Mouse (Mus musculus): ENCODE results near the gene Topbp1.

Topbp1 gene

DNA sequence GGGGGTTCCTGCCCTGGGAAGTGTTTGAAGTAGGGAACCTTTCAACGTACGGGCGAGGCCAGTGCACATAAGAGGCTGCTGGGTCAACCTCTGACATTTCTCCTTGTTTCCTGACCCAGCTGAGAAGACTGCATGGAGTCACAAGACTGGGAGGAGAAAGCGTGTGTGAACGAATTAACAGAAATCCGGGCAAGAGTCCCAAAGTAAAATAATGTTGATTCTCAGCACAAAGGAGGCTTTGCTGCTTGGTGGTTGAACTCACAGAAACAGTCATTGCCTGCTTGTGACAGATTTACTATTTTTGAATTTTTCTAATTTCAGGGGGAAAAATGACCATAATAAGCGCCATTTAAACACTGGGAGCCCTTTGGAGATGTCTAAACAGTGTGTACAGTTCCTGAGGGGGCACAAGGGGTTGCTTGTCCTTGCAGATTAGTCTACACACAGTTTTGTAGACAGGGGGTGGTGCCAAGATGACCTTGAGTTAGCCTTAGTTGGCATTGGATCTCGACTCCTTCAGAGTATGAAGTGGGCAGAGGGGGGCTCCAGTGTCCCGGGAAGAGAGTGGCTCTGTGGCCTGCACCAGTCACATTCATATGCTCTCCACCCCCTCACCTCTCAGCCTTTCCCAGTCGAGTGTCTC is 82.1 kb downstream of the Topbp1 start:
- no peak for DNase-seq

DNA sequence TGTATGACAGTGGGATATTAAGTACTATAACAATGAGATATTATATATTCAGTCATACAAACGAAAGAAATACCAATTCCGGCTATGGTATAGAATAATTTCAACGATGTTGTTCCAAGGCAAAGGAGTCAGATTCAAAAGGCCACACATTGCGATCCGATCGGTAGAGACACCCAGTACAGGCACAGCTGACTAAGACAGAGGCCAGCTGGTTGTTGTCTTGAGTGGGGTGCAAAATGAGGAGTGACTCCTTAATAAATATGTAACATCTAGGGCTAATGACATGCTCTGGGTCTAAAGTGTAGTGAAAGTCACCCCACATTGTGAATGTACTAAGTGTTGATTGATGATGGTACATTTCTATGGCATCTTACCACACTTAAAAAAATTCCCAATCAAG is 84.2 kb downstream of the Topbp1 start:
- no peak for DNase-seq

DNA sequence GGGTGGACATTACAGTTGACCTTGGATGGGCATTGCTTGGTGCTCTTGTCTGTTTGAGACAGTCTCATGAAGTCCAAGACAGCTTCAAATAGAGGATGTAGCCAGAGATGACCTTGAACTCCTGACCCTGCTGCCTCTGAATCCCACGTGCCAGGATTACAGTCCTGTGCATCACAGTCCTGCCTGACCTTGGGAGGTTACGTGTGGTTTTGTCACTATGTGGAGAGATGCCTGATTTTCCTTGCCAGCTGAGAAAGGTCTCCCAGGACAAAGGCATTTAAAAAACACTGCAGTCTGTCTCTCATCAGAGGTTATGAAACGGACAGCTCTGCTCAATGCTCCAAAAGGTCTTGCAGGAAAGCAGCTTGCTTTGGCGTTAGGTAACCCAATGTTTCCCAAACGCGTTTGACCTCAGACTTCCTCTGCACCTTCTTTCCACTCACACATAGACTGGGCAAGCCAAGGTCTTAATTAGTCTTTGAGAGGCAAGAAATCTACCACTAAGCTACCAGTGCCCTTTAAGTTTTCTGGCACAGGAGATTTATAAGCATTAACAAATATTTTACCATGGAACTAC is 86.9 kb downstream of the Topbp1 start:
- no peak for DNase-seq

DNA sequence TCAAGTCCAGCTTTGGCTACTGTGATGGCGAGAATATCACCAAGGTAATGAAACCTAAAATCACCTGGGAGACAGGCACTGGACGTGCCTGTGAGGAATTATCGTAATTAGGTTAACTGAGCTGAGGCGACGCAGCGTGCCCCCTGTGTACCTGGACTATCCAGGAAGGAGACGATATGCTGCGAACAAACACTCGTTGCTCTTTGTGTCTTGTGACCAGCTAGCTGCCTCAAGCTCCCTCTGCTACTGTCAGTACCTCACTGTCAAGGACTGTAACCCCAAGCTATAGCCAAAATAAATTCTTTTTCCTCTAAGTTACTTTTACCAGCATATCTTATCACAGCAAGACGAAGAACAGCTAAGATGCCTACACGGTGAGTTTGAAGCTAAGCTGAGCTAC is 88.2 kb downstream of the Topbp1 start:
- DNase-seq, result no peak

- no peak for DNase-seq
These were observed 93.6 kb downstream of the Topbp1 start for GRCm38 (mm10) chr9:103398509-103399157.
